Mouse (Mus musculus): ENCODE measurements around the gene Ece1.

The Ece1 gene

DNA sequence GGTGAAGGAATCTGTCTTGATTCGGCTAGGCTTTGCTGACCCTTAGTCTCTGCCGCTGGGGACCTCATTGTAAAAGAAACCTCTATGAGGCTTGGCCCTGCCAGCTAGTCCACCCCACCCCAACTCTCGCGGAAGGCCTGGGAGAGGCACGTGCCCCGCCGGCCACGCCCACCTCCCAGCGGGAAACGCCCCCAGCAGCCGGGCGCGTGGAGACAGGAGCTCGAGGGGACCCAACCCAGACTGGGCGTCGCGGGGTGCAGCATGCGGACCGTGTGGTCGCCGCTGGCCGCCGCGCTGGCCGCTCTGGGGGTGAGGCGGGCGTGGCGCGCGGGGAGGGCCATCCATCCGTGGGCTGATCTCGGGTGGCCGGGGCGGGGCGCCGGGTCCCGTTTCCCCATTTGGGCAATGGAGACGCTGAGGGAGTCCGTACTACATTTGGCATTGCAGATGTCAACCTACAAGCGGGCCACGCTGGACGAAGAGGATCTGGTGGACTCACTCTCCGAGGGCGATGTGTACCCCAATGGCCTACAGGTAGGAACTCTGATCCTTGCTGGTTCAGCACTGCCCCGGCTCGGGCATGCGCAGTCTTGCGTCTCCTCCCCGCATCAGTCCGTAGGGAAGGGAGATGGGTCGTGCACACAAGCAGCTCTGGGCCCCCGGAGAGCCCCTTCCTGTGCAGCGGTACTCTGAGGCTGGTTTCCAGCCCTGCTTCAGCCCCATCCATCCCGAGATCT lies 51.5 kb downstream of the Ece1 start:
- DNase-seq (ENCODE audit: low spot score in 2 of 2), result peak; percentile 81 to 90

DNA sequence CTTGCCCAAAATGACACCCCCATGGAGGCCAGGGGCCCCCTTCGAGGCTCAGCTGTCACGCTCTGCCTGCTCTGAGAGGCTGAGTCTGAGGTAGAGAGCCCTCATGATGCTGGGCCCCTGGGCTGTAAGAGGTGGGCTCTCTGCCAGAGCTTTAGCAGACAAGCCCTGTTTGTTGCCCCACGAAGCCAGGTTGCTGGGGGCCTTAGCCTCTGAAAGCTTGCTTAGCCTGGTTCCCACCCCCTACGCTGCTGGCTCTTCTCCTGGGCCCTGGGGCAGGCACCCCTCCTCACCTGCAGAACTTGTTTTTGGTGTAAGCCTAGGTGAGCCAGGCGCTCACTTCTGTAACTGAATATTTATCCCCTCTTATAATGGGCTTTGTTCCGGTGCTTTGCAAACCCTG lies 55.6 kb downstream of the Ece1 start:
- DNase-seq (ENCODE audit: low spot score in 2 of 2), result no peak

DNA sequence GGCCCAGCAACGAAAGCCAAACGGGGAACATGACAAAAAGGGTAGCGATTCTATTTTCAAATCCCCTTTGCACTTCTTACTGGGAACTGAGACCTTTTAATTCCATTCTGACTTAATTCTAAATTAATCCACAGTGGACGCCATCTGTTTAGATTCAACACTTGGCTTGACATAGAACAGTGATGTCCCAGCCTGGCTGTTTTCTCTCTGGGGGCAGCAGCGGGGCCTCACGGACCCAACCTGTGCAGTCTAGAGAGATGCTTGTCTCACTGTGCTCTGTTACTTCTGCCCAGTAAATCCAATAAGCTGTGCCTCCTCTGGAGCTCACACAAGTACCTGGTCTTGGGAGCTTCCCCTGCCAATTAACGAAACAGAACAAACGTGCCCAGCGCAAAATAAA lies 56.5 kb downstream of the Ece1 start:
- no peak for DNase-seq (ENCODE audit: low spot score in 2 of 2)

DNA sequence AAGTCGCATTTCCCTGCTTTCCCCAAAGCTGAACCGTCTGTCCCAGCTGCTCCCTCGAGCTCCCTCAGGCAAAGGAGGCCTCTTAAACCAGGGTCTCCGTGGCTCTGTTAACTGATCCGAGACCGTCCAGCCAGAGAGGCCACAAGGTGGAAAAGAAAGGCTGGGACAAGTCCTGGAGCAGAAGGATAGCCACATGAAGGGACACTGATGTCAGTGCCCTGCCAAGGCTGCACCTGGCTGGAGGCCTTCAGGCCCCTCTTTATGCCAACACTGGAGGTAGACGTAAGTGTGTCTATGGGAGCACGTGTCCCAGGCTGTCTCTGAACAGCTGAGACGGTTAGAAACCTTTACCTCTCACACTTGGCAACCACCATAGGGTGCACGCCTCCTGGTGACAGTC lies 57.1 kb downstream of the Ece1 start:
- DNase-seq (ENCODE audit: low spot score in 2 of 2), result no peak

DNA sequence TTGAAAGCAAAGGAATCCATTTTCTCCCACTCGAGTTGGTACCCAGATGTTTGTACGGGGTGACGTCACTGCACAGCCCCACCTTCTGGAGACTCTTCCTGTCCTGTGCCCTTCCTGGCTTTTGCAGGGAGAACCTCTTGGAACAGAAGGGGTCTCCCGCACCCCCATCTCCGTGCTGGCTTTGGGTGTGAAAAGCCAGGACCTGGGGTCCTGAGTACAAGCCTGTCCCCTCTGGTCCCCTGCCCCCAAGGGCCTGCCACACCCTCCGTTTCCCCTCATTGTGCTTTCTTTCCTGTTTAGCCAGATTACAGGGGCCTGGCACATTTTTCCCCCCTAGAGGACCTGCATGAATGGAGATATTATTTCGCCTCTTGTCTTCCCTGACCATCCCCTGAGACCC lies 58.0 kb downstream of the Ece1 start:
- DNase-seq (ENCODE audit: low spot score in 2 of 2), result no peak

DNA sequence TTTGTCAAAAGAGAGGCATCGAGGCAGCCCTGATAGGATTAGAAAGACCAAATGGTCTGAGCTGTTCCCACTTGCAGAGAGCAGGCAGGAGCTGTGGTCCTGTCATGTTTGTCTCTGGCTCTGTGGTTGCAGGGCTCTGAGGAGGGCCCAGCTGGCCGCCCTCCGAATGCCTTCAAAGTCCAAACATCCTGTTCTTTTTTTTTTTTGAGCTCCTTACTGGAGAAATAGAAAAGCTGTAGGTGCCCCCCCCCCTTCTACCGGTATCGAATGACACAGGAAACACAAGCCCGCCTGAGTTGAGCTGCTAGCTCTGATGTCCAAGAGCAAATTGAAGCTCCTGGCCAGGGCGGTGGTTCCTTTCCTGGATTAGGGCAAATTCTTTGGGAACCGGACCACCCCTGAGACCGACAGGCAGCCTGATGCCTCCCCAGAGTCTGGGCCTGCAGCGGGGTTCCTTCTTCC lies 58.5 kb downstream of the Ece1 start:
- DNase-seq (ENCODE audit: low spot score in 2 of 2), result no peak

DNA sequence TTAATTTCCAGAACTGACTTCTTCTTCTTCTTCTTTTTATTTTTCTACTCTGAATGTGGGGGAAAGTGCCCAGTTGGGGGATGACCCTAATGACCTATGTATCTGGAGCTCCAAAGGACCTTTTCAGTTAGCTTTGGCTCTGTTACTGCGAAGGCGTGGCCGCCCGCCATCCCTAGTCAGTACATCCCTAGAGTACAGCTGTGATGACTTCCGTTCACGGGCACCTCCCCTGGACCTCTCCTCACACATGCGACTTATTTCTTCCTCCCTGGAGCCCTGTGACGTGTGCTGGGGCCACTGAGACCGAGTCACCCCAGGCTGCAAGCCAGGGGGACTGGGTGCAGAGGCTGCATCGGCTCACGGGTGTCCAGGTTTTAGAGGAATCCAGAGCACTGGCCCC lies 59.5 kb downstream of the Ece1 start:
- DNase-seq (ENCODE audit: low spot score in 2 of 2), result no peak

DNA sequence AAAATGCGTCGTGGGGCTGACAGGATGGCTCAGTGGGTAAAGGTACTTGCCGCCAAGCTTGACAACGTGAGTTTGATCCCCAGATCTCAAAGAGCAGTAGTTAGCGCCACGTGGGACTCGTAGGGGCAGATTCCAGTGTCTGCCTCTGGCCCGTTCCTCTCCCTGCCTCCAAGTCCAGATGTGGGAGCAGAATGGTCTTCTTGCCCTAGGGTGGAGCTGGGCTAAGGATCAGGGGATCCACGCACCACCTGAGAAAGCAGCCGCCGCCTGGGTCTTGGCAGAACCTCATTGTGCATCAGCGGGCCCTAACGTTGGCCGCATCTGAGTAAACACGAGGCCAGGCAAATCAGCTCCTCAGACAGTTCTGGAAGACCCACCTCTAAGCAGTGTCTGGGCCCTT lies 61.0 kb downstream of the Ece1 start:
- no peak for DNase-seq (ENCODE audit: low spot score in 2 of 2)

DNA sequence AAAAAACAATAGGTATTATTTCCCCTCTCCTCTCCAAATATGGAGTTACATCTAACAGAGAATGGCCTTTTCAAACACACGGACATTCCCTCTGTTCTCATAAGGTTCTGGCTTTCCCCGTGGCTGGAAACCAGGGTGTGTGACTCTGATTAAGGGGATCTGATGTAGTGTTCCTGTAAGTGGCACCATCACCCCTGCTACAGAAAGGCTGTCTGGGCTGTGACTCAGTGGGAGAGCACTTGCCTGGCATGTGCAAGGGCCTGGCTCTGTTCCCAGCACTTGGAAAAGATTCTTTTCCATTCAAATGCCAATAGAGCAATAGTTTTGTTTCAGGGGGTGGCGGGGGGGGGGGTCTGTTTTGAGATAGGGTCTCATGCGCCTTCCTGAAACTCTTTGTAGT lies 63.1 kb downstream of the Ece1 start:
- DNase-seq (ENCODE audit: low spot score in 2 of 2), result no peak

DNA sequence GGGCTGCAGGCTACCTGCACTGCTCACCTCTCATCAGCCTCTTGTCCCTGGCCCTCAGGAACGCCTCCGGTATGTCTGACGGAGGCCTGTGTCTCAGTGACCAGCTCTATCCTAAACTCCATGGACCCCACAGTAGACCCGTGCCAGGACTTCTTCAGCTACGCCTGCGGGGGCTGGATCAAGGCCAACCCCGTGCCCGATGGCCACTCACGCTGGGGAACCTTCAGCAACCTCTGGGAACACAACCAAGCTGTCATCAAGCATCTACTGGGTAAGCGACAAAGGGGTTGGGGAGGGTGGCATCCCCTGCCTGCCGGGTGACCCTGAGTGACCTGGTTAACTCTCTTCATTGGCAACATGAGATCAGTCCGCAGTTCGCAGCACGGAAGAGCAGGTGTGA lies 64.1 kb downstream of the Ece1 start:
- no peak for DNase-seq (ENCODE audit: low spot score in 2 of 2)

DNA sequence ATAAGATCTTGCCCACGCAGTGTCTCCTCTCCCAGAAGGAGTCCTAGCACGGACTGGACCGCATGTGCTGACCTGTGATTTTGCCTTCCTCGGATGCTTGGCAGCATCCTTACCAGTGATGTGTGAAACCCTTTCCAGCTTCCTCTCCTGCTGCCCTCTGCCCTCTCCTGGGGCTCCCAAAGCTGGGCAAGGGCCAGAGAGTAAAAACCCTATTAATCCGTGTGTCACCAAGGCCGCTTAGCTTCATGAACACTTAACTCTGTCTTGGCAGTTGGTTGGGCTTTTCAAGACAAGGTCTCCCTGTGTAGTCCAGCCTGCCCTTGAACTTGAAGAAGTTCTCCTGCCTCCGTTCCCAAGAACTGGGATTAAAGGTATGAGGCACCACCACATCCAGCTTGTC lies 65.1 kb downstream of the Ece1 start:
- DNase-seq (ENCODE audit: low spot score in 2 of 2), result no peak

DNA sequence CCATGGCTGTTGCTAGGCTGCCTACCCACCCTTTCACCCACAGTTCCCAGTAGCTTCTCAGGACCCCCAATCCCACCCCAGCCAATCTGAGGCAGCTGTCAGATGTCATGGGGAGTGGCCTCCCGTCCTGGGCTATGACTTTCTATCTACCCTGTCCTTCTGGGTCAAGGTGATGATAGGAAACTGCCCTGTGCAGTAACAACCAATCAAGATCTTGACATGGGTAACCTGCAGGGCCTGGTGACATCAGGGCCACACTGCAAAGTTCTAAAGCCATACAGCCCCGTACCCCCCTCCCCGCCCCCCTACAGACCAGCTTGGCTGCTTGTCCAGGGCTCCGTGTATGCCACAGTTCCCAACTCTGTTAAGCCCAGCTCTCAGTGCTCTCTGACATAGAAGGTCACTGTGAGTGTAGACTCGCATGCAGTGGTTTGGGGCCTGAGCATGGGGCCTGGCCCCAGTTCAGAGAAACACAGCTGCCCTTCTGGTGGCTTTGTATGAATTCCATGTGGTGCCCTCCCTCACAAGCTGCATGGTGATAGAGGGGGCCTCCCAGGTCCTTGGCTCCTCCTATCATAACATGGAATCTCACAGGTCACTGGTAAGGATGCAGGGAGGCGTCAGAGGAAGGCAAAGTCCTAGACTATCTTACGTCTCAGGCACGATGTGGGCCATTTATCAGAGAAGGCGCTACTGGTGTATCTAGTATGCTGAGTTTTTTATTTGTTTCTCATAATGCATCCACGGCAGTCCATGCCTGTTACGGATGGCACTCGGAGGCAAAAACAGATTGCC lies 65.9 kb downstream of the Ece1 start:
- no peak for DNase-seq (ENCODE audit: low spot score in 2 of 2)

DNA sequence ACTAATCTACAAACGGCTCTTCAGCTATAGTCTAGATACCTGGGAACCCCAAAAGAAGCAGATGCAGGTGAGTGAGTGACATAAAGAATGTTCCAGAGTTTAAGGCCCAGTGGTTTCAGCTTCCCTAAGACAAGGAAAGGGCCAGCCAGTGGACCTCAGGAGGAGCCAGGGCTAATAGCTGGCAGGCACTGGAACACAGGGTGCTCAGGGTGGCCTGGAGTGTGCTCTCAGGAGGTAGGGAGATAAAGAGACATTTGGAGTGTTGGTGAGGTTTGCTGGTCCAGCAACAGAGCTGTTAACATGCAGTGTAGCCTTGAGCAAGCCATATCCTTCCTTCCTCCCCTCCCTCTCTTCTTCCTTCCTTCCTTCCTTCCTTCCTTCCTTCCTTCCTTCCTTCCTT lies 66.8 kb downstream of the Ece1 start:
- no peak for DNase-seq (ENCODE audit: low spot score in 2 of 2)

DNA sequence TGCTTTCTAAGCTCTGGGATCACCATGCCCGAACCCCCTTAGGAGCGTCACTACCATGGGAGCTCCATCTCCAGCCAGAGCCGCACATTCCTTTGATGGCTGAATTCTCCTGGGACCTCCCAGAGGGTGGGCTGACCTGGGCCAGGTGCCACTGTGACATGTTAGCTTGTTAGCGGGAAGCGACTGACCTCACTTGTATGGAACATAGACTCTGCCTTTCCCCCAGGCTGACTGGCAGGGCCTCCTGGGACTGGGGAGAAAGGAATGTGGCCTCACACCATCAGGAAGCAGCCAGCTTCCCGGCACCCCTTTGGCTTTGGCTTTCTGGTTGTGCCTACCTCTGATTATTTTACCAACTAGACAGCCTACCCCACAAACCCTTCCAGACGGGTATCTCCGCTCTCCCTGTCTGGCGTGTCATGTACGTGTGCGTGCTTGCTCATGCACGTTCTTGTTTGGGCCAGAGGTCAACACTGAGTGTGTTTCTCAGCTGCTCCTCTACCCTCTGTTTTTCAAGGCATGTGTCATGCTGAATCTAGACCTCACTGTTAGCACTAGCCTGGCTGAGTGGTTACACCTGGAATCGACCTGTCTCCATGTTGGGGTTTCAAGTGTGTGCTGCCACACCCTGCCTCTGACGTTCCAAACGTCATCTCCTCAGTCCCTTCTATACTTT lies 67.4 kb downstream of the Ece1 start:
- no peak for DNase-seq (ENCODE audit: low spot score in 2 of 2)

DNA sequence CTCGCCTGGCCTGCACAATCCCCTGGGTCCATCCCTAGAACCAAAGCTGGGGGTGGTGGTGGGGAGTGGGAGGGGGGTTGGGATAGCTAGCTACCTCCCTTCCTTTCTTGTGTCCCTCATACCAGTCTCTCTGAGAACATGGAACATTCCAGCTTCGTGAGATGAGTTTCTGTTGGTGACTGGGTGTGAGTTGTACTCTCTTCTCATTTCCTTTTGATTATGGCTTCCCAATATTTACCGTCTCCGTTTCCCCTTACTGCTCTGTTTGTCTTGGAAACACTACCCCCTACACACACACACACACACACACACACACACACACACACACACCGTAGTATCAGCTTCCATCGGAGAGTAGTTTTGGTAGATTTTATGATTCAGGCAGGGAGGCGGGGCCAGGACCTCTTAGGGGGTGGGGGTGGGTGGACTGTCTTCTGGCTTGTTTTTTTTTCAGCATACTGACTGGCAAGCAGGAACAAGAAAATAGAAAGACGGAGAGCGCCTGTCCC lies 68.5 kb downstream of the Ece1 start:
- no peak for DNase-seq (ENCODE audit: low spot score in 2 of 2)

DNA sequence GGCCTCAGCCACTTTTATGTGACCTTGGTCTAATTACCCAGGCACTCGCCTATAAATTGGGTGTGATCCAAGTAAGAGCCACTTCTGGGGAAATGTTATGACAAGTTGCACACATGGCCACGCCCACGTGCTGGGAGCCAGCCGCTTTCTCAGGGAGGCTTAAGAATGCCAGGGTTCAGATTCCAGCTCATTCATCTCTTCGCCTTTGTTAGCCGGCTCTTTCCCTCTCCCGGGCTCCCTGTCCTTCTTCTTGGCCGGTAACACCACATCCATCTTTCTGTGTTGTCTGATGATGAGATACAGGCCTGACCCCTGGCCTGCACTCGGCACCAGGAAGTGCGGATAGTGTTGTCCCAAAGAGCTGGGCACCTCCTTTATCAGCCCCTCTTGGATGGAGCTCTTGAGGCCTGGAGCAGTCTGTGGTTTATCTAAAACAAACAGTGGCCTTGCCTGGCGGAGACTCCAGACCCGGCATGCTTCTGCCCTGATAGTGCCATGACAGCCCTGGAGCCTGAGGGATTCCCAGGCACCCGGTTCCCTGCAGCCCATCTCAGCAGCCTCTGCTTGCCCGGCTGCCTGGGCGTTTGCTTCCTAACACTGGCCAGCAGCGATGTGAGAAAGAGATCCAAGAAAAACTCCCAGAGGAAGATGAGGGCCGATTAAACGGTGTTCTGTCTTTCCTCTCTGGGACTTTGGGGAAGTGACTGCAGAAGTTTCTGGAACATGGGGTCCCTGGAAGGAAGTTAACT lies 69.1 kb downstream of the Ece1 start:
- DNase-seq (ENCODE audit: low spot score in 2 of 2), result peak; percentile 73 to 75

DNA sequence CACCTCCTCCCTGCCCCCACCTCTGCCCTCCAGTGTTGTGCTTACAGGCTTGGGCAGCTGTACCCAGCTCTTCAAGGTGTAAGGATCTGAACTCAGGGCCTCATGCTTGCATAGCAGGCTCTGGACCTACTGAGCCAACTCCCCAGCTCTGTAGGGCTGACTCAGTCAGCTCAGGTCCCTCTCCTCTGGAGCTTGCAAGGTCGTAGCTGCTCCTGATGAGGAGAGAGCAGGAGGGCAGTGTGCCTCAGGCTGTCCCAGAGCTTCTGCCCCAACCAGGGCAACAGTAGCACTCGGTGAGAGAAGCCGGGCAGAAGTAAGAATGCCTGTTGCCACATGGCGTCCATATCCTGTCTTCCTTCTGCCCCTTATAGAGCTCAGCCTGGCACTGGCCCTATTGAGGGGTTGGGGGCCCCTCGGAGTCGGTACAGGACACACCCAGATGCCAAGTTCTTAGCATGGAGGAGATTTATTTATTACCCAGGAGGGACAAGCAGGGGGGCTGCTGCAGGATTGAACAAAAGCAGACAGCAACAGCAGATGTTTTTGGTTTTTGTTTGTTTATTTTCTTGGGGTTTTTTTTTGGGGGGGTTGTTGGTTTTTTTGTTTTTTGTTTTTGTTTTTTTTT lies 70.6 kb downstream of the Ece1 start:
- no peak for DNase-seq (ENCODE audit: low spot score in 2 of 2)

DNA sequence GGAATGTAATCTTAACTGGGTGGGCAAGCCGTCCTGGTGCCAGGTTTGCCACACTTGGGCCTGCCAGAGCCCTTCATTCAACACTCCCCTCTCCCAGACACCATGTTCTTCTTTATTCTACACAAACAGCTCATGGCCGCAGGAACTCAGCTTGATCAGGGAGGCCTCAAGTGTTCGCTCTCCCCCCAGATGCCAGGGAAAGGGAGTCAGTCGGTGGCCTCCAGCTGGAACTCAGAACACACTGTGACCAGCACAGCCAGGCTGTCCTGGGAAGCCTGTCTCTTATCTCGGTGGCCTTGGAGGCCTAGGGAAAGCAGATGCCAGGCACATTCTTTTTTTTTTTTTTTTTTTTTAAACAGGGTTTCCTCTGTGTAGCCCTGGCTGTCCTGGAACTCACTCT lies 71.3 kb downstream of the Ece1 start:
- no peak for DNase-seq (ENCODE audit: low spot score in 2 of 2)

DNA sequence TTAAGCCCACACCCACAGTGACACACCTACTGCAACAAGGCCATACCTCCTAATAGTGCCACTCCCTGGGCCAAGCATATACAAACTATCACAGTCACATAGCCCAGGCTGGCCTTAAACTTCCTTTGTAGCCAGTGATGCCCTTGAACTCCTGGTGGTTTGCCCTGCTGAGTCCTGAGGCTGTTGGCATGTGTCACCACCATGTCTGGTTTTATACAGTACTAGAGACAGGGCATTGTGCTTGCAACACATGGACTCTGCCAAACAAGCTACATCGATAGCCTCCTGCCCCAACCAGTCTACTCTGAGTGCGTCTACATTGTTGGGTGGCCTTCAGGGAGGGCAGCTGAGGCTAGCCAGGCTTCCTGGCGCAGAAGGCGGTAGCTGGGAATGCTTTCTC lies 74.1 kb downstream of the Ece1 start:
- DNase-seq (ENCODE audit: low spot score in 2 of 2), result no peak

DNA sequence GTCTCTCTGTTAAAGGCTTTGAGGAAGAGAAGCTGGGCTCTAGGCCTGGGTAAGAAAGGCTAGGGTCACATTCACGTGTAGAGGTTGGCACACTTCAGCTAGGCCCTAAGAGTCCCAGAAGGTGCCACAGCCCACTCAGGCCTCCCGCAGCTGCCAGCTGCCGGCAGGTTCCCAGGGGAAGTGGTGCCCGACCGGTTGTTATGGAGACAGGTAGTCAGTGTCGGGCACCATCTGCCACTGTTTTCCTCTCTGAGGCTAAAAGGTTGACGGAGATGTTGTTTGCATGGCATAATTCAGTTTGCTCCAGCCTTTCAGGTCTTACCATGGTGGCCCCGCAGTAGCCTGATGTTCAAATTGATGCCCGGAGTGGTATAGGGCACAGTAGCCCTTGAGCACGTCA lies 78.0 kb downstream of the Ece1 start:
- DNase-seq (ENCODE audit: low spot score in 2 of 2), result no peak

DNA sequence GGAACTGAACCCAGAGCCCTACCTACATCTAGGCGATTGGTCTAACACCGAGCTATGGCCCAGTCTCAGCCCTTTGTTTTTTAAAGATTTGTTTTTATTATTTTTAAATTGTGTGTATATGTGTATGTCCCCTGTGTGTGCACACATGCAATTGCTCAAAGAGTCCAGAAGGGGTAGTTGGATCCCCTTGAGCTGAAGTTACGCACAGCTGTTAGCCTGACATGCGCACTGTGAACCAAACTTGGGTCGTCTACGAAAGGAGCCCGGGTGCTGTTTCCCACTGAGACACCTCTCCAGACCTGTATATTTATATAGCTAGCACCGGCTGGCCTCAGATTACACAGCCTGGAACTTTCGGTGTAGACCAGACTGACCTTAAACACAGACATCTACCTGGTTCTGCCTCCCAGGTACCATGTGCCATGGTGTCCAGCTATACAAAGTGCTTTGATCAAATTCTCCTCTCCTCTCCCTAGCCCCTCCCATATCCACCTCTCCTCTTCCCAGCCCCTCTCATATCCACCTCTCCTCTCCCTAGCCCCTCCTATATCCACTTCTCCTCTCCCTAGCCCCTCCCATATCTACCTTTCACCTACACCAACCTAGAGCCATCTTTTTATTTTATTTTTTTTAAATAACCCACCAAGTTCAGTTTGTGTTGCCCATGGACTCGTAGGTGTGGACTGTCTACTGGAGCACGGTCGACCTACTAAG lies 79.3 kb downstream of the Ece1 start:
- no peak for DNase-seq (ENCODE audit: low spot score in 2 of 2)
